Mouse (Mus musculus) ES-Bruce4 (cell line): ENCODE measurements around the gene Ago4. TPM values are rescaled to one million over a fixed set of nuclear protein-coding genes. Genes with fewer than 3 reads are reported as not detected.
"Not testable (repeated sequence)": the region's sequence is repeated elsewhere in the genome, so short reads cannot be mapped to it uniquely, and the experiment has no call there.

Experiments used
- H3K27ac ChIP-seq: 2 replicates; pipeline ENCODE4 v1.5.1; 2012; ENCODE audit warnings: low read length, inconsistent platforms; ENCODE audit not compliant: insufficient read depth
- H3K27me3 ChIP-seq: 2 replicates; pipeline ENCODE4 v1.6.1; 2012; ENCODE audit warnings: mild to moderate bottlenecking, low read length, inconsistent platforms; ENCODE audit not compliant: control insufficient read depth, poor library complexity, insufficient read depth, severe bottlenecking
- H3K36me3 ChIP-seq: 2 replicates; pipeline ENCODE4 v1.6.1; 2012; ENCODE audit warnings: inconsistent platforms, mild to moderate bottlenecking, low read length, moderate library complexity; ENCODE audit not compliant: control insufficient read depth, poor library complexity, insufficient read depth, severe bottlenecking
- H3K4me1 ChIP-seq: one replicate; pipeline ENCODE4 v1.8.1; 2011; ENCODE audit warnings: low read length; ENCODE audit not compliant: control insufficient read depth, insufficient read depth
- H3K4me3 ChIP-seq: 2 replicates; pipeline ENCODE4 v1.5.1; 2011; ENCODE audit warnings: low read depth, mild to moderate bottlenecking, low read length
- H3K9ac ChIP-seq: 2 replicates; pipeline ENCODE4 v1.6.1; 2012; ENCODE audit warnings: low read depth, mild to moderate bottlenecking, inconsistent platforms; ENCODE audit not compliant: poor library complexity, severe bottlenecking
- H3K9me3 ChIP-seq: replicated peaks from 2 replicates; pipeline ENCODE4 v1.6.1; 2012; ENCODE audit warnings: mild to moderate bottlenecking, low read length, inconsistent platforms; ENCODE audit not compliant: control insufficient read depth, poor library complexity, insufficient read depth, severe bottlenecking
- CTCF ChIP-seq: IDR thresholded peaks from one replicate; pipeline ENCODE4 v1.8.1; 2011; ENCODE audit warnings: low read depth, low read length
- EP300 ChIP-seq: IDR thresholded peaks from 2 replicates; pipeline ENCODE4 v1.6.1; 2011; ENCODE audit warnings: low read depth, low read length; ENCODE audit not compliant: insufficient read depth
- POLR2A ChIP-seq: IDR thresholded peaks from one replicate; pipeline ENCODE4 v1.8.1; 2011; ENCODE audit warnings: low read length; ENCODE audit not compliant: insufficient read depth
- polyA plus RNA-seq: library from polyadenylated mRNA; stranded (reverse); fragments of >200 nt; gene quantifications from 2 replicates; pipeline ENCODE4 v1.2.4, GENCODE M21; 2011; ENCODE audit warnings: low read depth; ENCODE audit not compliant: missing spikeins, insufficient read depth, insufficient read length

The Ago4 gene
- polyA plus RNA-seq, 1 experiment: 3.1 TPM

DNA sequence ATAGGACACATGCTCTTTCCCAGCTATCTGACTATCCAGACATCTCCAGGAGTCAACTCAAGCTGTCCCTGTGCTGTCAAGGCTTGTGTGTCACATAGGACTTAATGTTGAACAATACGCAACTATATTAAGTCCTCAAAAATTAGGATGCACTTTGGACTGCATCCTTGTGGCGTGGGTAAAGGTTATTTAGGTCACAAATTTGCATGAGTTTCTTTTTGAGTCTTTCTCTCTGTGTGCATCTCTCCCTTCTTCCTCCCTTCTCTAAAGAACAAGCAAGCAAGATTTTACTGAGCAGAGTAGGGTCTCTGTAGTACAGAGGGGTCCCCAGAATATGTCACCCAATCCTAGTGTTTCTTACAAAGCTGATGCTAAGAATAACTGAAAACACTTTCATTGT lies 12.9 kb upstream of the Ago4 start:
- Histone ChIP-seq H3K9me3 (no peaks in the 10 kb centered on the region), H3K27me3 (no peaks in the 10 kb centered on the region), H3K36me3 (no peaks in the 10 kb centered on the region), H3K9ac (no peak overlapping the region), H3K4me3 (no peak overlapping the region), H3K27ac (no peak overlapping the region), H3K4me1 (no peaks in the 10 kb centered on the region)
- no peak for TF ChIP-seq EP300
- no peak for TF ChIP-seq POLR2A
- TF ChIP-seq CTCF: no peak

GRCm38 (mm10) chr4:126545703-126546102 lies 12.4 kb upstream of the Ago4 start:
- Histone ChIP-seq H3K9ac (no peak overlapping the region), H3K27ac (no peak overlapping the region), H3K4me3 (no peak overlapping the region), H3K4me1 (no peaks in the 10 kb centered on the region), H3K27me3 (no peaks in the 10 kb centered on the region), H3K36me3 (no peaks in the 10 kb centered on the region), H3K9me3 (no peaks in the 10 kb centered on the region)
- no peak for TF ChIP-seq CTCF
- no peak for TF ChIP-seq POLR2A
- TF ChIP-seq EP300: no peak

GRCm38 (mm10) chr4:126545016-126545415 lies 11.7 kb upstream of the Ago4 start:
- H3K9me3 ChIP-seq: no peaks in the 10 kb centered on the region
- H3K27ac ChIP-seq: no peak overlapping the region
- no peak overlapping the region for H3K9ac ChIP-seq
- TF ChIP-seq POLR2A (no peak), EP300 (no peak), CTCF (no peak)
- H3K4me3 ChIP-seq: no peak overlapping the region
- H3K27me3 ChIP-seq: no peaks in the 10 kb centered on the region
- no peaks in the 10 kb centered on the region for H3K36me3 ChIP-seq
- H3K4me1 ChIP-seq: no peaks in the 10 kb centered on the region

- TF ChIP-seq CTCF (no peak), EP300 (no peak), POLR2A (no peak)
- Histone ChIP-seq H3K4me1 (no peaks in the 10 kb centered on the region), H3K27ac (no peak overlapping the region), H3K4me3 (no peak overlapping the region), H3K9me3 (no peaks in the 10 kb centered on the region), H3K9ac (no peak overlapping the region), H3K36me3 (no peaks in the 10 kb centered on the region), H3K27me3 (no peaks in the 10 kb centered on the region)
Observed at GRCm38 (mm10) chr4:126542838-126543237, 9.6 kb upstream of the Ago4 start.

DNA sequence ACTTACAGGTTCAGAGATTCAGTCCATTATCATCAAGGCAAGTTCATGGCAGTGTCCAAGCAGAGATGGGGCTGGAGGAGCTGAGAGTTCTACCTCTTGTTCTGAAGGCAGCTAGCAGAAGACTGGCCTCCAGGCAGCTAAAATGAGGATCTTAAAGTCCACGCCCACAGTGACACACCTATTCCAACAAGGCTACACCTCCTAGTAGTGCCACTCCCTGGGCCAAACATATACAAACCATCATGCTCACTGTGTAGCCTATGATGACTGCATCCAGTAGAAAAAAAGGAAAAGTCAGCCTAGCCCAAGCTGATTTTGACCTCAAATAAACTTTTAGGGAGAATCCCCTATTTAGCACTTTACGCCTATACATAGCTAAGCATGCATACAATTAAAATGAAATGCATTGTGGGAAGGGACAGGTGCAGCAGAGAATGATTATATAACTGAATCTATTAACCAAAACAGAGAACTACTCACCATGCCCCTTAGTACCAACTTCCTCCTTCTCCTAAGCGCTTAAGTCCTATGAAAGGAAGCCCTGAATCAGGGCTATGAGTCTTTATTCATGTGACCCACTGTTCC lies 7.3 kb upstream of the Ago4 start:
- H3K36me3 ChIP-seq: no peaks in the 10 kb centered on the region
- TF ChIP-seq EP300: no peak
- TF ChIP-seq CTCF: no peak
- no peak for TF ChIP-seq POLR2A
- no peak overlapping the region for H3K9ac ChIP-seq
- H3K9me3 ChIP-seq: no peaks in the 10 kb centered on the region
- H3K27me3 ChIP-seq: no peaks in the 10 kb centered on the region
- H3K4me3 ChIP-seq: no peak overlapping the region
- no peaks in the 10 kb centered on the region for H3K4me1 ChIP-seq
- H3K27ac ChIP-seq: no peak overlapping the region

- no peak overlapping the region for H3K27ac ChIP-seq
- TF ChIP-seq CTCF (no peak), POLR2A (no peak), EP300 (no peak)
- no peaks in the 10 kb centered on the region for H3K4me1 ChIP-seq
- H3K9me3 ChIP-seq: no peaks in the 10 kb centered on the region
- H3K27me3 ChIP-seq: no peaks in the 10 kb centered on the region
- no peak overlapping the region for H3K4me3 ChIP-seq
- no peak overlapping the region for H3K9ac ChIP-seq
- H3K36me3 ChIP-seq: no peaks in the 10 kb centered on the region
Observed at GRCm38 (mm10) chr4:126536865-126537264, 3.6 kb upstream of the Ago4 start.

DNA sequence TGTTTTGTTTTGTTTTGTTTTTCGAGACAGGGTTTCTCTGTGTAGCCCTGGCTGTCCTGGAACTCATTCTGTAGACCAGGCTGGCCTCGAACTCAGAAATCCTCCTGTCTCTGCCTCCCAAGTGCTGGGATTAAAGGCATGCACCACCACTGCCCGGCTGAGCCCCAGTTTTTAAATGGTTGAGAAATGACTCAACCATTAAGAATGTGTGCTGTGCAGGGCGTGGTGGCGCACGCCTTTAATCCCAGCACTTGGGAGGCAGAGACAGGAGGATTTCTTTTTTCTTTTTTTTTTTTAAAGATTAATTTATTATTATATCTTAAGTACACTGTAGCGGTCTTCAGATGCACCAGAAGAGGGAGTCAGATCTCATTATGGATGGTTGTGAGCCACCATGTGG lies 2.4 kb upstream of the Ago4 start:
- not testable (repeated sequence) for H3K27me3 ChIP-seq, H3K9ac ChIP-seq, H3K4me3 ChIP-seq, H3K36me3 ChIP-seq, H3K4me1 ChIP-seq, H3K27ac ChIP-seq, H3K9me3 ChIP-seq
